In the genomic region with DNA sequence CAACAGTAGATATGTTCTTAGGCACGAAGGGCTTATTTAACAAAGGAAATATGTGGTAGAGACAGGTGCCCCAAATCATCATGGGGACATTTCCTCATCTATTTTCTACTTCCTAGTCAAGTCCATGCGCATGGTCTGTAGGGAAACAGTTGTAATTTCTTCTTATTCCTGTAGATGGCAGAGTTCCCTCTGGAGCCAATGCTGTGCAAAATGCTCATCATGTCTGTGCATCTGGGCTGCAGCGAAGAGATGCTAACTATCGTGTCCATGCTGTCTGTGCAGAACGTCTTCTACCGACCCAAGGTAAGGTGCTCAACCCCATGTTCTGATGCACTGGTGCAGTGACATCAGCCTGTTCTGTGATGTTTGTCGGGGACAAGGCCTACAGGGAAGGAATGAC, we compare ENCODE assay signal across 8 mouse cellular contexts. TPM values are rescaled to one million over a fixed set of nuclear protein-coding genes. Genes with fewer than 3 reads are reported as not detected.
DNase-seq lines count a peak whose midpoint lies in the region; ATAC-seq and TF ChIP-seq lines count a peak whose summit lies in the region.

No protein-coding gene starts in this region.

- peak; percentile 5 for TF ChIP-seq CTCF in C2C12 (IDR thresholded peaks at IDR 0.05; ENCODE audit: control insufficient read depth, insufficient read depth, insufficient read length)
- TF ChIP-seq CTCF in G1E (IDR thresholded peaks at IDR 0.05; ENCODE audit: low read depth, low read length), result peak; percentile 65
- TF ChIP-seq CTCF in embryonic fibroblast, embryonic 13.5 days (IDR thresholded peaks at IDR 0.05; ENCODE audit: borderline replicate concordance, insufficient read depth, low read length), result 0 out of 2 replicates have a peak, but pooled peaks have one; percentile 32

- no peaks in the 10 kb centered on the region for H3K4me1 ChIP-seq in kidney, embryonic 15.5 days
- H3K4me1 ChIP-seq in G1E (ENCODE audit: insufficient read depth, low read depth, low read length), result no peaks in the 10 kb centered on the region
- H3K4me1 ChIP-seq in embryonic fibroblast, embryonic 13.5 days (ENCODE audit: control insufficient read depth, insufficient read depth, low read length), result no peaks in the 10 kb centered on the region

- TF ChIP-seq POLR2A in embryonic fibroblast, embryonic 13.5 days (IDR thresholded peaks at IDR 0.05; ENCODE audit: low read depth, low read length), result no peak

- peaks cover 94% of the 10 kb centered on the region for H3K36me3 ChIP-seq in kidney, embryonic 15.5 days
- H3K36me3 ChIP-seq in C2C12 (ENCODE audit: control insufficient read depth, insufficient read depth) (peaks cover 90% of the 10 kb centered on the region), G1E (replicated peaks) (peaks cover 95% of the 10 kb centered on the region)

- no peak overlapping the region for H3ac ChIP-seq in C2C12 (ENCODE audit: control insufficient read depth, insufficient read length, low read depth)

- H3K9ac ChIP-seq in kidney, embryonic 15.5 days, result no peak overlapping the region

- 42% methylated on average over 7 of the region's 7 CpGs for WGBS in kidney, embryonic 15.5 days

- H3K79me2 ChIP-seq in C2C12 (ENCODE audit: control insufficient read depth, insufficient read depth), result no peaks in the 10 kb centered on the region

- ATAC-seq in kidney, embryonic 15.5 days (replicated peaks; ENCODE audit: low FRiP score), result 0 out of 2 replicates have a peak, but pooled peaks have one; percentile 29
- ATAC-seq in G1E (ENCODE audit: extremely low read depth, insufficient number of reproducible peaks, low FRiP score, poor library complexity, severe bottlenecking), result no peak
- peak; percentile 70 for ATAC-seq in megakaryocyte-erythroid progenitor cell, adult 5-6 weeks (replicated peaks; ENCODE audit: low FRiP score, low TSS enrichment, poor library complexity, severe bottlenecking)

- no peaks in the 10 kb centered on the region for H3K9me3 ChIP-seq in kidney, embryonic 15.5 days (replicated peaks)
- H3K9me3 ChIP-seq in G1E (replicated peaks), result no peaks in the 10 kb centered on the region

- no peak overlapping the region for H3K4me3 ChIP-seq in kidney, embryonic 15.5 days (replicated peaks)
- H3K4me3 ChIP-seq in C2C12 (ENCODE audit: insufficient read depth, poor library complexity, severe bottlenecking) (no peak overlapping the region), G1E (ENCODE audit: low read depth, low read length) (no peak overlapping the region)
- H3K4me3 ChIP-seq in embryonic fibroblast, embryonic 13.5 days (ENCODE audit: insufficient read depth, low read length), result no peak overlapping the region

- H3K79me3 ChIP-seq in C2C12 (ENCODE audit: low read depth), result no peaks in the 10 kb centered on the region

- H3K4me2 ChIP-seq in kidney, embryonic 15.5 days, result no peak overlapping the region

- no peaks in the 10 kb centered on the region for H3K27me3 ChIP-seq in kidney, embryonic 15.5 days
- H3K27me3 ChIP-seq in C2C12 (ENCODE audit: control insufficient read depth, insufficient read depth, insufficient read length) (no peaks in the 10 kb centered on the region), G1E (ENCODE audit: insufficient read depth, low read length) (no peaks in the 10 kb centered on the region)

- no peak for DNase-seq in kidney, postnatal 25 days
- peak; percentile 61 for DNase-seq in G1E (ENCODE audit: low spot score)
- DNase-seq in urinary bladder, postnatal 14 days (ENCODE audit: low spot score), result no peak
- DNase-seq in adrenal gland, adult 18-20 months (ENCODE audit: low spot score in 2 of 2), result no peak

- no peak overlapping the region for H3K27ac ChIP-seq in kidney, embryonic 15.5 days
- no peak overlapping the region for H3K27ac ChIP-seq in embryonic fibroblast, embryonic 13.5 days (ENCODE audit: insufficient read depth, low read length)

TF ChIP-seq in C2C12, 6 proteins besides CTCF, POLR2A, EP300 and RAD21:
- TF ChIP-seq FOSL1 (IDR thresholded peaks at IDR 0.05; ENCODE audit: insufficient read depth, low read length, poor library complexity, severe bottlenecking) (no peak), MAX (IDR thresholded peaks at IDR 0.05) (no peak)

RNA-seq across cellular contexts. Expression of gene Etv4, which starts 21.4 kb away (rescaled TPM):
- 59.3 and 60.2 TPM in 2 replicates for polyA plus RNA-seq in kidney, embryonic 15.5 days (2015; fragmentation: Nextera tagmentation; extraction: Ambion mirVana)
- polyA plus RNA-seq in C2C12 (2012; fragmentation: generic; extraction: Trizol), result 67.5 TPM
- not detected in 2 replicates for total RNA-seq in G1E (2014; fragmentation: Nextera tagmentation)
- total RNA-seq in G1E (2017), result 0.35 and 1.9 TPM in 2 replicates
- polyA plus RNA-seq in G1E (2012), result 1.6 and 1.9 TPM in 2 replicates
- polyA plus RNA-seq in embryonic fibroblast, embryonic 13.5 days (2011; ENCODE audit: insufficient read length, low read depth, missing spikeins), result 17.3 and 43.6 TPM in 2 replicates
- total RNA-seq in megakaryocyte-erythroid progenitor cell, adult 5-6 weeks (2014; fragmentation: Nextera tagmentation), result not detected in 2 replicates
- not detected in 2 replicates for total RNA-seq in megakaryocyte-erythroid progenitor cell, adult 5-6 weeks (2017)
- total RNA-seq in adrenal gland, adult 18-20 months (2021), result 1 to 10 TPM in 1 of 2 experiments, under 1 TPM in 1; 0.77 to 2.0 TPM

RNA-seq across cellular contexts. Expression of gene Dhx8, which starts 31.0 kb away (rescaled TPM):
- 32.3 and 36.1 TPM in 2 replicates for polyA plus RNA-seq in kidney, embryonic 15.5 days (2015; fragmentation: Nextera tagmentation; extraction: Ambion mirVana)
- 17.1 TPM for polyA plus RNA-seq in C2C12 (2012; fragmentation: generic; extraction: Trizol)
- total RNA-seq in G1E (2014; fragmentation: Nextera tagmentation), result 44.8 and 46.2 TPM in 2 replicates
- 30.9 and 31.1 TPM in 2 replicates for total RNA-seq in G1E (2017)
- 13.0 and 14.8 TPM in 2 replicates for polyA plus RNA-seq in G1E (2012)
- 27.1 and 29.4 TPM in 2 replicates for polyA plus RNA-seq in embryonic fibroblast, embryonic 13.5 days (2011; ENCODE audit: insufficient read length, low read depth, missing spikeins)
- 31.5 and 41.1 TPM in 2 replicates for total RNA-seq in megakaryocyte-erythroid progenitor cell, adult 5-6 weeks (2014; fragmentation: Nextera tagmentation)
- total RNA-seq in megakaryocyte-erythroid progenitor cell, adult 5-6 weeks (2017), result 26.8 and 49.1 TPM in 2 replicates
- total RNA-seq in adrenal gland, adult 18-20 months (2021), result 10 to 100 TPM; 24.2 to 27.7 TPM

Comparison
In these comparisons a context has a peak if more than half of its experiments do, and no peak if none do; other contexts are left out.
1. CTCF ChIP-seq: peak in every context shown above with its lines; median percentile 65 in G1E; 32 in embryonic fibroblast, embryonic 13.5 days; 5 in C2C12.